8 mouse cellular contexts compared by ENCODE assay signal in genomic region chr17:35121871-35122303, GRCm38 (mm10). TPM values are rescaled to one million over a fixed set of nuclear protein-coding genes. Genes with fewer than 3 reads are reported as not detected.
A peak's percentile ranks its signal among the peaks of the same experiment; 100 is the strongest.
DNase-seq lines count a peak whose midpoint lies in the region; TF ChIP-seq lines count a peak whose summit lies in the region.

Csnk2b (minus strand) TSS chr17:35122053.

- DNase-seq in urinary bladder, postnatal 14 days (ENCODE audit: low spot score): peak; percentile 42
- no peak for DNase-seq in urinary bladder, postnatal 4 days (ENCODE audit: low spot score in 2 of 2)
- DNase-seq in embryo, embryonic 11 days: peak; percentile 79
- DNase-seq in gastrocnemius, postnatal 25 days: no peak
- peak; percentile 83 for DNase-seq in induced T-regulatory cell, adult 2 months (ENCODE audit: low read depth)
- peak; percentile 59 to 62 for DNase-seq in left cerebral cortex, adult 2 months (ENCODE audit: extremely low spot score in 1 of 2, low spot score in 2 of 2)
- peak; percentile 63 to 65 for DNase-seq in lung, postnatal 4 days
- DNase-seq in right cerebral cortex, postnatal 25 days: peak; percentile 59

- intact Hi-C loops in left cerebral cortex, adult 2 months (cut with DNase I): loop anchor here (1.0 to 5.0 kb wide), 3 partner anchors 13 to 120 kb away; partner anchors contain the start of genes Bag6, Nfkbil1 and Vars

- H3K4me3 ChIP-seq in left cerebral cortex, adult 2 months: peak within 1 kb of the TSS; percentile 97

- peak; percentile 48 for TF ChIP-seq CTCF in left cerebral cortex, adult 2 months (IDR thresholded peaks at IDR 0.05)

- H3K27ac ChIP-seq in left cerebral cortex, adult 2 months: peak within 1 kb of the TSS; percentile 92

RNA-seq across cellular contexts. Expression of gene Csnk2b, which starts in this region (rescaled TPM):
- 100 to 1,000 TPM; 149 to 158 TPM for total RNA-seq in gastrocnemius, postnatal 25 days (2021)
- 100 to 1,000 TPM; 177 to 187 TPM for total RNA-seq in left cerebral cortex, adult 2 months (2021)

Comparison
In these comparisons a context has a peak if more than half of its experiments do, and no peak if none do; other contexts are left out.
1. DNase-seq: peak in urinary bladder, postnatal 14 days (single experiment), embryo, embryonic 11 days (single experiment), induced T-regulatory cell, adult 2 months (single experiment), left cerebral cortex, adult 2 months (2 of 2), lung, postnatal 4 days (2 of 2) and right cerebral cortex, postnatal 25 days (single experiment); none in urinary bladder, postnatal 4 days (0 of 2) and gastrocnemius, postnatal 25 days (single experiment).